Mouse (Mus musculus) gonadal fat pad, adult 2 months (tissue): Measurements from ENCODE around the gene Coro2a. TPM values are rescaled to one million over a fixed set of nuclear protein-coding genes. Genes with fewer than 3 reads are reported as not detected.

Source experiments
- polyA plus RNA-seq: library from polyadenylated mRNA; depleted of rRNA; stranded (reverse); fragments of >200 nt; gene quantifications from 2 replicates; pipeline ENCODE4 v1.2.3, GENCODE M21; 2012; rRNA removed

Gene Coro2a
- polyA plus RNA-seq, 1 experiment, result 73.7 TPM

Other genes starting within 250 kb of the Coro2a start
- gene Trmo, start 212.8 kb downstream of the Coro2a start, polyA plus RNA-seq, result 6.2 and 6.7 TPM in 2 replicates
- 0.06 and 0.08 TPM in 2 replicates for gene Hemgn, start 188.7 kb downstream of the Coro2a start, polyA plus RNA-seq
- 8.8 and 17.9 TPM in 2 replicates for gene Anp32b, start 151.3 kb downstream of the Coro2a start, polyA plus RNA-seq
- gene Nans, start 113.0 kb downstream of the Coro2a start, polyA plus RNA-seq, result 96.9 and 129 TPM in 2 replicates
- gene Trim14, start 66.1 kb downstream of the Coro2a start, polyA plus RNA-seq, result 18.1 and 30.2 TPM in 2 replicates
- gene Tbc1d2, start 48.0 kb upstream of the Coro2a start, polyA plus RNA-seq, result 14.2 and 17.9 TPM in 2 replicates